Mouse (Mus musculus): ENCODE data around the gene Pir.

- TF ChIP-seq CTCF (IDR thresholded peaks at IDR 0.05; ENCODE audit: low read depth, low read length): no peak
- no peak for TF ChIP-seq POLR2A (IDR thresholded peaks at IDR 0.05; ENCODE audit: borderline replicate concordance, low read depth, low read length)
Observed at GRCm38 (mm10) chrX:164419955-164420354, 150.8 kb downstream of the Pir start.

Measured in bone marrow macrophage, adult 2 months (primary cell).